Mouse (Mus musculus) E14TG2a.4 (cell line): Measurements from ENCODE around the gene Nacc1.

ENCODE experiments used
- H3K27me3 ChIP-seq: 2 replicates; pipeline ENCODE4 v1.6.1; 2014; ENCODE audit warnings: low read length, control low read depth; ENCODE audit not compliant: insufficient read depth
- H3K36me3 ChIP-seq: 2 replicates; pipeline ENCODE4 v1.6.1; 2014; ENCODE audit warnings: low read length, control low read depth; ENCODE audit not compliant: insufficient read depth
- H3K4me1 ChIP-seq: replicated peaks from 2 replicates; pipeline ENCODE4 v1.6.1; 2014; ENCODE audit warnings: low read depth, low read length, control low read depth
- H3K4me3 ChIP-seq: replicated peaks from 2 replicates; pipeline ENCODE4 v1.5.1; 2014; ENCODE audit warnings: mild to moderate bottlenecking, low read length
- H3K9me3 ChIP-seq: 2 replicates; pipeline ENCODE4 v1.6.1; 2014; ENCODE audit warnings: low read length, control low read depth
- CTCF ChIP-seq: conservative IDR thresholded peaks from 2 replicates; pipeline ENCODE4 v1.5.1; 2014; ENCODE audit warnings: low read length
- NANOG ChIP-seq: IDR thresholded peaks from 2 replicates; pipeline ENCODE4 v1.6.1; 2014; ENCODE audit warnings: borderline replicate concordance, low read length, mixed read lengths
- POU5F1 ChIP-seq: IDR thresholded peaks from 2 replicates; pipeline ENCODE4 v1.6.1; 2014; ENCODE audit warnings: low read length, borderline replicate concordance

Nacc1 gene

DNA sequence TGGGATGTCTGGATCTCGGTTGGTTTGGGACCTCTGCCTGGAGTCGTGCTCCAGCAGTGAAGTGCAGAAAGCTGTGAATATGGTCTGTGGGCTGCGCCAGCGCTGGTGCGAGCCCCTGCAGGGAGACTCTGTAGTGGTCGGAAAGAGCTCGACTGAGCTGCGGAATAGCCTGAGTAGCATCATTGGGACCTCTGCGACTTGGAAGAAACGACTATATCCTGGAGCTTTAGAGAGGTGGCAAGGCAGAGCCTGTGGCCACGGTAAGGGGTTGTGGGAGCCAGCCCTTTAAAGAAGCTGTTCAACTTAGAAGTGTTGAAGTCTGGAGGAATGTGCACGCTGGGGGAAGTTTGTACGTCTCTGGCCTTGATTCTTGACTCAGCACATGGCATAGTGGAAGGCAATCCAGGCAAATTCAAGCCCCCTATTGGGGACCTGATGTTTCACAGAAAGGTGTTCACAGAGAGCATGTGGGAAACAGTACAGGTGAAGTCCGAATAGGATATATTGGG, 22.2 kb downstream of the Nacc1 start:
- no peaks in the 10 kb centered on the region for H3K27me3 ChIP-seq
- TF ChIP-seq CTCF = no peak
- no peak for TF ChIP-seq POU5F1
- TF ChIP-seq NANOG = no peak
- peaks cover 53% of the 10 kb centered on the region for H3K36me3 ChIP-seq

DNA sequence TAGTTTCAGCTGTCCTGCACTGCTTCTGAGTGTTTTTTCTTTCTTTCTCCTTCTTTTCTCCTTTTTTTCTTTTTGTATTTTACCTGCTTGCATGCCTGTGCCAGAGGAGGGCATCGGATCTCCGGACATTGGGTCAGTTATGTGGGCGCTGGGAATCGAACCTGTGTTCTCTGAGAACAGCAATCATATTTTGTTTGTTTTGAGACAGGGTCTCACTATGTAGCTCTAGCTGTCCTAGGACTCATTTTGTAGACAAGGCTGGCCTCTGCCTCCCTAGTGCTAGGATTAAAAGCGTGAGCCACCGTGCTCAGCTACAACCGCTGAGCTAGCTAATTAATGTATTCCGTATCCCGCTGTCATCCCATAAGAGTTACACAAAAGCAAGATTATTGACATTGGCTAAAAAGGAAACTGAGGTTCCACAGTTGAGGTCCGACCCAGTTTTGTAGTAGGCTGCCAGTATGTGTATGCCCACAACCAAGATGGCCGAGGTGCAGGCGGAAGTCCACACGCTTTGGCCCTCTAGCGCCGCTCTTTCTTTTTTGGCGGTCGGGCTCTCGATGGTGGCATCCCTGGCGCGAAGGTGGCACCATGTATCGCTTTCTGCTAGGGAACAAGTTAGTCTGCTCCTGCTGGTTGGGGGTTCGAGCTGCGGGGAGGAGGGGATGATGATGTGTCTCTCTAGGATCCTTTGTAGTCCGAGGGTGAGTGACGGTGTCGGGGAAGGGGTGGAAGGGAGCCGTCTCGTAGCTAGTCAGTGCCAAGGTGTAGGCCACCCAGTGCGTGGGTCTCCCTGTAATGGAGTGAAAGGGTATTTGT, 22.9 kb downstream of the Nacc1 start:
- no peak for TF ChIP-seq NANOG
- no peak for TF ChIP-seq CTCF
- TF ChIP-seq POU5F1 = no peak

More for the DNA sequence above, 22.2 kb downstream of the Nacc1 start:
- Histone ChIP-seq H3K4me1 (peaks cover 49% of the 10 kb centered on the region), H3K9me3 (no peaks in the 10 kb centered on the region), H3K4me3 (peak overlapping the region; percentile 99)

DNA sequence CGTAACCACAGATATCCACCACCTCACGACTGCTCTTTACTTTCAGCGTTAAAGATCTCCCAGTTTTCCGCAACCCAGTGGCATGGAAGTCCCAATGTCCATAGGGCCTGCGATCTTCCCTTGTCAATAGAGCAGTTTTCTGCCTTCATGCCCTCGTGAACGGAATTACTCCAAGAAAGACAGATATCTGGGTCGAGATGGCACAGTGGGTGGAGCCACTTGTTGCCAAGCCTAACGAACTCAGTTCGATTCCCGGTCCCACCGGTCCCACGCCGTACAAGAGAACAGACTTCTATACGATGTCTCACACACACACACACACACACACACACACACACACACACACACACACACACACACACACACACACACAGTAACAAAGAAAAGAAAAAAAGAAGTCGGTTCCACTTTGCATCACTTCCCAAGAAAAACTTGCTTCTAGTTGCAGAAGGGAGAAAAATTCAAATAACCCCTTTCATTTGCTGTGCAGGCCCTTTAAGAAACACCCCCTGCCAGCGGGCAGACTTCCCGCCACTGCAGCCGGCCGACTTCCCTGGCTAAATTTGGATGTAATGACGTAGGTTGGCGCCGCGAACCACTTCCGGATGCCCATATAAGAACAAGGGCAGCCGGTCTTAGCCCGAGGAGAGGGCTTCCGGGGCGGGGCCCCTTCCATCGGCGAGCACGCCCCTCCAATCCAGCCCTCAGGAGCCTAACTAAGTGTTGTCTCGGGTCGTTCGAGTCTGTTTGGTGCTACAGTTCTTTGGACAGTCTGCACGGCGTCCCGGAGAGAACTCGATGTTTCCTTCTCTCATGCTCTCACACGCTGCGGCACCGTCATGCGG, 24.0 kb downstream of the Nacc1 start:
- peaks cover 43% of the 10 kb centered on the region for H3K36me3 ChIP-seq

More for the DNA sequence above, 22.9 kb downstream of the Nacc1 start:
- peak overlapping the region; percentile 99 for H3K4me3 ChIP-seq
- no peaks in the 10 kb centered on the region for H3K27me3 ChIP-seq
- H3K4me1 ChIP-seq = peaks cover 46% of the 10 kb centered on the region
- H3K36me3 ChIP-seq = peaks cover 46% of the 10 kb centered on the region
- no peaks in the 10 kb centered on the region for H3K9me3 ChIP-seq

GRCm38 (mm10) chr8:84662581-84663065, 25.0 kb downstream of the Nacc1 start, which contains the start of gene Ier2:
Gene Ier2, minus strand, starts transcription at chr8:84662852.
- H3K27me3 ChIP-seq = no peaks in the 10 kb centered on the region

More for the DNA sequence above, 24.0 kb downstream of the Nacc1 start:
- no peaks in the 10 kb centered on the region for H3K27me3 ChIP-seq
- peaks cover 49% of the 10 kb centered on the region for H3K4me1 ChIP-seq
- peak overlapping the region; percentile 99 for H3K4me3 ChIP-seq
- no peaks in the 10 kb centered on the region for H3K9me3 ChIP-seq
- TF ChIP-seq CTCF (no peak), NANOG (no peak)

DNA sequence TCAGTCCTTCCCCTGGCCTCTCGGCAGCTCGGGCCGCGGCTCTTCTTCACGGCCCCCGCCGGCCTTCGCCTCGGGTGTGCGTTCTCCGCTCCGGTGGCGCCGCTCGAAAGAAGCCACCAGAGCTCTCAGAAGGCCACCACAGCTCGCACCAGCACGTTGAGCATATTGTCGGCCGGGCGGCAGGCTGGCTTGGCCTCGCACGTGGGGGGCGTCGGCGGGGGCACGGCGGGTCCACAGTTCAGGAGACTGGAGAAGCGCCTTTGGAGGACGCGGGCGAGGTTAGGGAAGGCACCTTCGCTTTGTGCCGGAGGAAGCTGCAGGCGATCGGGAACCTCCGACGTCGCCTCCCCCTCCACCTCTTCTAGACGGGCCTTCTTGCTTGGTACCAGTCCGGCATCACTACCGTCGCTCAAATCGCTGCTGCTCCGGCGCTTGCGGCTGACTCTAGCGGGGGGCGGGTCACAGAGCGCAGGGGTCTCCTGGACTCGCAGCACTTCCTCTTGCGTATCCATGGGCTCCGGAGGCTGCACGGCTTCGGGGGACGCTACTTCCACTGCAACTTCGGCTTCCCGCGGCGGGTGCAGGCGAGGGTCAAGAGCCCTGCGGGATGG, 25.6 kb downstream of the Nacc1 start:
- peaks cover 33% of the 10 kb centered on the region for H3K36me3 ChIP-seq
- H3K4me1 ChIP-seq = peaks cover 51% of the 10 kb centered on the region
- H3K9me3 ChIP-seq = no peaks in the 10 kb centered on the region

More at GRCm38 (mm10) chr8:84662581-84663065, 25.0 kb downstream of the Nacc1 start, which contains the start of gene Ier2:
- Histone ChIP-seq H3K9me3 (no peaks in the 10 kb centered on the region), H3K4me3 (peak within 1 kb of the TSS; percentile 99), H3K36me3 (peaks cover 33% of the 10 kb centered on the region), H3K4me1 (peaks cover 49% of the 10 kb centered on the region)
- TF ChIP-seq POU5F1 (no peak), CTCF (no peak), NANOG (no peak)

GRCm38 (mm10) chr8:84661458-84661871, 26.2 kb downstream of the Nacc1 start:
- Histone ChIP-seq H3K36me3 (peaks cover 27% of the 10 kb centered on the region), H3K27me3 (no peaks in the 10 kb centered on the region), H3K9me3 (no peaks in the 10 kb centered on the region), H3K4me3 (peak overlapping the region; percentile 99), H3K4me1 (peaks cover 48% of the 10 kb centered on the region)
- TF ChIP-seq POU5F1 (no peak), CTCF (no peak), NANOG (no peak)

More for the DNA sequence above, 25.6 kb downstream of the Nacc1 start:
- no peaks in the 10 kb centered on the region for H3K27me3 ChIP-seq
- no peak for TF ChIP-seq CTCF
- no peak for TF ChIP-seq POU5F1
- TF ChIP-seq NANOG = no peak
- H3K4me3 ChIP-seq = peak overlapping the region; percentile 99

GRCm38 (mm10) chr8:84660819-84661457, 26.7 kb downstream of the Nacc1 start:
- TF ChIP-seq CTCF (no peak), NANOG (no peak)
- Histone ChIP-seq H3K36me3 (peaks cover 22% of the 10 kb centered on the region), H3K9me3 (no peaks in the 10 kb centered on the region), H3K4me3 (peak overlapping the region; percentile 99), H3K27me3 (no peaks in the 10 kb centered on the region), H3K4me1 (peaks cover 44% of the 10 kb centered on the region)
